Mouse (Mus musculus) retina, embryonic 14.5 days (tissue): ENCODE results near the gene Padi4.
A peak's percentile ranks its signal among the peaks of the same experiment; 100 is the strongest.

Experiments
- DNase-seq: peaks from one replicate; pipeline ENCODE4 v3.0.0-alpha.2; 2015; ENCODE audit warnings: low spot score

Gene Padi4

GRCm38 (mm10) chr4:140788264-140788663 lies 14.2 kb upstream of the Padi4 start:
- DNase-seq, result no peak

- no peak for DNase-seq
These were observed 13.4 kb upstream of the Padi4 start for GRCm38 (mm10) chr4:140787414-140787813.

GRCm38 (mm10) chr4:140785217-140785616 lies 11.2 kb upstream of the Padi4 start:
- DNase-seq, result no peak

- no peak for DNase-seq
These were observed 10.4 kb upstream of the Padi4 start for GRCm38 (mm10) chr4:140784292-140784945.

- no peak for DNase-seq
These were observed 8.8 kb upstream of the Padi4 start for GRCm38 (mm10) chr4:140782821-140783220.

GRCm38 (mm10) chr4:140780507-140780906 lies 6.5 kb upstream of the Padi4 start:
- no peak for DNase-seq

GRCm38 (mm10) chr4:140779803-140780397 lies 5.9 kb upstream of the Padi4 start:
- no peak for DNase-seq

- DNase-seq, result no peak
These were observed 2.6 kb upstream of the Padi4 start for GRCm38 (mm10) chr4:140776623-140777022.

GRCm38 (mm10) chr4:140775876-140776275 lies 1.8 kb upstream of the Padi4 start:
- DNase-seq, result no peak

- DNase-seq, result no peak
These were observed 857 bp upstream of the Padi4 start for GRCm38 (mm10) chr4:140774893-140775292.

- no peak for DNase-seq
These were observed 2.9 kb downstream of the Padi4 start for GRCm38 (mm10) chr4:140771091-140771490.

GRCm38 (mm10) chr4:140770433-140770832 lies 3.6 kb downstream of the Padi4 start:
- no peak for DNase-seq

GRCm38 (mm10) chr4:140768973-140769372 lies 5.1 kb downstream of the Padi4 start:
- DNase-seq, result no peak

- no peak for DNase-seq
These were observed 8.1 kb downstream of the Padi4 start for GRCm38 (mm10) chr4:140765936-140766335.

GRCm38 (mm10) chr4:140763158-140763557 lies 10.9 kb downstream of the Padi4 start:
- peak; percentile 70 for DNase-seq

GRCm38 (mm10) chr4:140761601-140762000 lies 12.4 kb downstream of the Padi4 start:
- no peak for DNase-seq

- DNase-seq, result no peak
These were observed 18.2 kb downstream of the Padi4 start for GRCm38 (mm10) chr4:140755811-140756210.

GRCm38 (mm10) chr4:140753366-140753765 lies 20.7 kb downstream of the Padi4 start:
- no peak for DNase-seq

- DNase-seq, result peak; percentile 54
These were observed 23.7 kb downstream of the Padi4 start for GRCm38 (mm10) chr4:140750328-140750727.

GRCm38 (mm10) chr4:140747978-140748377 lies 26.1 kb downstream of the Padi4 start:
- DNase-seq, result no peak

GRCm38 (mm10) chr4:140744654-140745053 lies 29.4 kb downstream of the Padi4 start:
- DNase-seq, result peak; percentile 62

- DNase-seq, result peak; percentile 26
These were observed 30.9 kb downstream of the Padi4 start for GRCm38 (mm10) chr4:140743086-140743485.

- DNase-seq, result no peak
These were observed 31.5 kb downstream of the Padi4 start, which contains the start of gene Padi6 for GRCm38 (mm10) chr4:140742543-140742942. Gene Padi6 (minus strand): TSS chr4:140742643.

GRCm38 (mm10) chr4:140741401-140741800 lies 32.6 kb downstream of the Padi4 start:
- no peak for DNase-seq
